Mouse (Mus musculus) heart, adult 2 months (tissue): Measurements from ENCODE around the gene Cnnm1.

Experiments used
- CTCF ChIP-seq: fragments of 200-600 bp; IDR thresholded peaks from 2 replicates; pipeline ENCODE4 v1.8.1; 2022; ENCODE audit warnings: antibody characterized with exemption, mild to moderate bottlenecking, moderate library complexity
- POLR2A ChIP-seq: fragments of 200-500 bp; IDR thresholded peaks from 2 replicates; pipeline ENCODE4 v1.6.1; 2011; ENCODE audit warnings: mild to moderate bottlenecking, low read depth, low read length, control low read depth; ENCODE audit not compliant: insufficient read depth

- TF ChIP-seq POLR2A, result no peak
- no peak for TF ChIP-seq CTCF
These were observed 12.8 kb downstream of the Cnnm1 start for GRCm38 (mm10) chr19:43453025-43453424.
